Mouse (Mus musculus): ENCODE results near the gene Rcc1.

The Rcc1 gene

DNA sequence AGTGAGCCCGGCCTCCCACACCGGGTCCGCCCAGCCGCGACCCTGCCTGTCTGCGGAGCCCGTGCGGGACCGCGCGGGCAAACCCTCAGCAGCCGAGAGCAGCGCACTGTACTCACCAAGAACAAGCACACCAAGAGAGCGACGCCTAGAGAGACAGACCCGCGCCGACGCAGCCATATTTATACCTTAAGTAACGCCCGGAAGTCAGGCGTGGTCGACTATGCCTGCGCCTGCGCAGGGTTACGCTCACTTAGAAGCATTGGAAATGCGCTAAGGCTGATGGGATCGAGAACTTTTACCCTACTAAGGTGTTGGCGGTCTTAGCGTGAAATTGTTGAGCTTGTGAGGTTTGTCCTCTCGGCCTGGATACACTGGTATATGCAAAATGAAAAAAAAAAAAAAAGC is at the start of gene Rcc1:
TSS of gene Rcc1 (minus strand) at position 125 of the 405 bp plus-strand sequence.
- DNase-seq (ENCODE audit: extremely low read depth, low read depth, low spot score) = peak; percentile 78

DNA sequence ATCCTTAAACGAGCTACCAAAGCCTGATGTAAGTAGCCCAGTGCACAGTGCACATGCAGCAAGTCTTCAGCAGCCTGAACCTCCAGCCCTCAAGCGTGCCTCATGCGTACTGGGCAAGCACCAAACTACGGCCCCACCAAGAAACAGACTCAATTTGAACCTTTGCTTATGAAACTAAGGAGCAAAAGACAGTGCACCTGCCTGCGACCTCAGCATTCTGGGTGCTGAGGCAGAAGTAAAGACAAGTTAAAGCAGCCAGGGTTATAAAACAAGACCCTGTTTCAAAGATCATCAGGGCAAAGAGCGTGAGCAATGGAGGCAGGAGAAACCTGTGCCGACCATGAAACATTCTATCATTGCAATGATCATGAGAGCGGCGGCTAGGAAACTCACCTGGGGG is 47.6 kb upstream of the Rcc1 start:
- DNase-seq (ENCODE audit: extremely low read depth, low read depth, low spot score) = no peak

DNA sequence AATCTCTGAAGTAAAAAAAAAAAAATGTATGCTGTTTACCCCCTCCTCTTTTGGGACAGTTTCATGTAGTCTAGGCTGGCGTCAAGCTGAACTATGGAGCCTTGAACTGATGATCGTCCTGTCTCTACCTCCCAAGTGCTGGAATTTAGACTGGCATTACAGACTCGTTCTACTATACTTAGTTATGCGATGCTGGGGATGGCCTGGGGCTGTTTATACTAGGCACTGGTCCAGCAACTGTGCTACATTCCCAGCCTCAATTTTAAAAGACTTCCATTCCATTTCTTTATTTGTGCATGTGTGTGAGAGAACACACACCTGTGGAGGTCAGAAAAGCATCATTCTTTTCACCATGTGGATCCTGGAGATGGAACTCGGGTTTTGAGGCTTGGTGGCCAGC is 45.5 kb upstream of the Rcc1 start:
- DNase-seq (ENCODE audit: extremely low read depth, low read depth, low spot score) = no peak

DNA sequence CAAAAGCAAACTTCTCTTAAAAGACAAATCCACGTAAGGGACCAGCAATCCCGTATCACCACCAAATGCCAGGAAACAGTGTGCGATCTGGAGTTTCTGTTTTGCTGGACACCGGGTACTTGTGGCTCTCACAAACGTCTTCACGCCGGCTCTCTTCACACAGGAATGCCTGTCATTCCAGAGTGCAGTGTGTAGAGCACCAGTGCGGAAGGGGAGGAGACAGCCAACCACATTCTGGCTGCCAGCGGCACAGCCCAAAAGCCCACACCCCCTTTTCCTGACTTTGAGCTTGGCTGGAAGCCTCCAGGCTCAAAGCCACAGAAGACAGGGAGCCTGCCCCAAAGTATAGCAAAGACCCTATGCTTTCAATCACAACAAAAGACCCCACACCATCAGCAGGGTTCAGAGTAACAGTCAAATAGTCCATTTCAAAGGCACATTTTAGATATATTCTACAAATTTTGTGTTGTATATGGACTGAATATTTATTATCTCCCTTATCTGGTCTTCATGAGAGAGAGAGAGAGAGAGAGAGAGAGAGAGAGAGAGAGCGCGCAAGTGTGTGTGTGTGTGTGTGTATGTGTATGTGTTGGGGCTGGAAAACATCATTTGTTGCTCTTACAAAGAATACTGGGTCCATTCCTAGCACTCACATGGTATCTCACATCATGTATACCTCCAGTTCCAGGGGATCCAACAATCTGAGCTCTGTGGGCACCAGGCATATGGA is 44.8 kb upstream of the Rcc1 start:
- no peak for DNase-seq (ENCODE audit: extremely low read depth, low read depth, low spot score)

- no peak for DNase-seq (ENCODE audit: extremely low read depth, low read depth, low spot score)
These were observed 43.7 kb upstream of the Rcc1 start for GRCm38 (mm10) chr4:132397120-132397519.

DNA sequence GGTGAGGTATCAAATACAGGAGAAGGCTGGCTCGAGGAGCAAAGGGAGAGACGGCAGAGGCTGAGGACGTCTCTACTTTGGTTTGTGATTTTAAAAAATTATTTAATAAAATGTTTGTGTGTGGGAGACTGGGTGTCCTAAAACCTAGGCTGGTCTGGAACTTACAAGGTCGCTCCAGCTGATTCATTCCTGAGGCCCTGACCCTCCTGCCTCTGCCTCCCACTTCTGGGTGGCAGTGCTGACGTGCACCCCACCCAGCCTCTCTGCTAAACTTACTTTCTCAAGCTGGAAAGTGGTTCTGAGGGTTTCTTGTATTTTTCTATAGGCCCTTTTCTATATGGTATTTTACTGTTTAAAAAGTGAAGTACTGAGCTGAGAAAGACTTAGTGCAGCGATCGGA is 42.8 kb upstream of the Rcc1 start:
- DNase-seq (ENCODE audit: extremely low read depth, low read depth, low spot score) = no peak

GRCm38 (mm10) chr4:132391063-132391740 is 37.8 kb upstream of the Rcc1 start:
- no peak for DNase-seq (ENCODE audit: extremely low read depth, low read depth, low spot score)

GRCm38 (mm10) chr4:132389302-132389701 is 35.9 kb upstream of the Rcc1 start:
- no peak for DNase-seq (ENCODE audit: extremely low read depth, low read depth, low spot score)

- DNase-seq (ENCODE audit: extremely low read depth, low read depth, low spot score) = no peak
These were observed 34.2 kb upstream of the Rcc1 start for GRCm38 (mm10) chr4:132387617-132388016.

DNA sequence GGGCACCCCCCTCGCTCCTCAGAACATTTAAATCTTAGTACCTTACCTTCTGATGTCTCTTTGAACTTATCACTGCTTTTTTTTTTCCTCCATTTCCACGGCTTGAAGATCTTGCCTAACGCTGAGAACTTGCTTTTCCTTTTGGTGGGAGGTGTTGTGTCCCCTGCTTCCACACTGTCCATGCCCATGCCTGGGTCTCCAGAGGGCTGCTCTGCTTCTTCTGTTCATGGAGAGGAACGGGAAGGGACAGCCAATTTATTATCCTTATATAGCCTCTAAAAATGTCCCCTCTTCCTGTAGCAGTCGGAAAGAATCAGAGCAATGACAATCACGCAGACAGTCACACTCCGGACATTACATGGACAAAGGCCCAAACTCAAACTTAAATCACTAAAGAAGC is 33.4 kb upstream of the Rcc1 start:
- no peak for DNase-seq (ENCODE audit: extremely low read depth, low read depth, low spot score)

- no peak for DNase-seq (ENCODE audit: extremely low read depth, low read depth, low spot score)
These were observed 32.5 kb upstream of the Rcc1 start for GRCm38 (mm10) chr4:132385771-132386410.

DNA sequence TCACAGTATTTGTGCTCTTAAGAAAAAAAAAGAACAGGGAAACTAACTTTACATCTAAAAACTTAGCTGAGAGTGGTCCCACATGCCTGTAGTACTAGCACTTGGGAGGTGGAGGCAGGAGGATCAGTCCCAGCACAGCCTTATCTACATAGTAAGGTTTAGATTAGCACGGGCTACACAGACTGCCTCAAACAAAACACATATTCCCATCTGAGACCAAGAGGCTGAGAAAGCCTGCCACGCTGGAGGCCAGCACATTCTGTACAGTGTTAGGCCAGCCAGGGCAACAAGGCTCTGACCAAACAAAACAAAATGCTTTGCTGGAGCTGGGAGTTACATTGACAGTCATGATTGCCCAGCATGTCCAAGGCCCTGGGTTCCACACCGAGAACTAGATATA is 30.1 kb upstream of the Rcc1 start:
- DNase-seq (ENCODE audit: extremely low read depth, low read depth, low spot score) = no peak

- DNase-seq (ENCODE audit: extremely low read depth, low read depth, low spot score) = no peak
These were observed 28.9 kb upstream of the Rcc1 start for GRCm38 (mm10) chr4:132382296-132382695.

DNA sequence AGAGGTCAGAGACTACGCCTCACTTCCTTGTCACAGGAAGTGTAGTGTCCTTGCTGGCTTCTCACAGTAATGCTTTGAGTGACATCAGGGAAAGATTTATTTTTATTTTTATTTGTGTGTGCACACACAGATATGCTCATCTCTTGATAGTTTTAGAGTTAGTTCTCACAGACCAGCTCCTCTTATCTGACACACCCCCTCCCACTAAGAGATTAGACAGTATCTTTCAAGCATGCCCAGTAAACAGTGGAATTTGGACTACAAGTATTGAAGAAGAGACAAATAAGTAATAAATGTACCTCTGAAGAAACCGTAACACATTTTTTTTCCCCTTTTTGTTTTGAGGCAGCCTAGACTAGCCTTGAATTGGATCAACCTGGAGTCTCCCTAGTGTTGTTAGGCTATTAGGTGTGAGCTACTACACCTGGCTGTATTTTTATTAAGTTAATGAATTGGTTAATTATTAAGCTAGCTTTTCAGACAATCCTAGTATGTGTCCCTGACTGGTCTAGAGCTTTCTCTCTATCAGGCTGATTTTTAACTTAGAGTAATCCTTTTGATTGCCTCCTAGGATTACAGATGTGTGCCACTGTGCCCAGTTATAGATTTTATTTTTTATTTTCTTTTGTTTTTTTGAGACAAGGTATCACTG is 27.7 kb upstream of the Rcc1 start:
- no peak for DNase-seq (ENCODE audit: extremely low read depth, low read depth, low spot score)

DNA sequence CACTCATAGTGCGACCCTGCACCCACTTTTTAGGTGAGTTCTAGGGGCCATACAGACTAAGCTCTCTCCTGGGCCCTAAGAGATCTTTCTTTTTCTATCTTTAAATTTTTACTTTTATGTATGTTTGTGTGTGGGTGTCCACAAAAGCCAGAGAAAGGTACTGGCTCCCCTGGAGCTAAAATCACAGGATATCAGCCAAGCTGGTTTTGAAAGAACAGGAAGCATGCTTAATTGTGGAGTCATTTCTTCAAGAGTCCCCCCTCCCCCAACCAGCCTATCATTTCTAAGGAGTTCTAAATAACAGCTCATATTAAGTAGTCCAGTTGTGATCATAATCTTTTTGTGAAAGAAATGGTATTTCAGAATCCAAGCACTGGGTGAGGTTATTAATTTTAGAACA is 20.4 kb upstream of the Rcc1 start:
- DNase-seq (ENCODE audit: extremely low read depth, low read depth, low spot score) = no peak

- no peak for DNase-seq (ENCODE audit: extremely low read depth, low read depth, low spot score)
These were observed 16.7 kb upstream of the Rcc1 start for GRCm38 (mm10) chr4:132369953-132370750.

DNA sequence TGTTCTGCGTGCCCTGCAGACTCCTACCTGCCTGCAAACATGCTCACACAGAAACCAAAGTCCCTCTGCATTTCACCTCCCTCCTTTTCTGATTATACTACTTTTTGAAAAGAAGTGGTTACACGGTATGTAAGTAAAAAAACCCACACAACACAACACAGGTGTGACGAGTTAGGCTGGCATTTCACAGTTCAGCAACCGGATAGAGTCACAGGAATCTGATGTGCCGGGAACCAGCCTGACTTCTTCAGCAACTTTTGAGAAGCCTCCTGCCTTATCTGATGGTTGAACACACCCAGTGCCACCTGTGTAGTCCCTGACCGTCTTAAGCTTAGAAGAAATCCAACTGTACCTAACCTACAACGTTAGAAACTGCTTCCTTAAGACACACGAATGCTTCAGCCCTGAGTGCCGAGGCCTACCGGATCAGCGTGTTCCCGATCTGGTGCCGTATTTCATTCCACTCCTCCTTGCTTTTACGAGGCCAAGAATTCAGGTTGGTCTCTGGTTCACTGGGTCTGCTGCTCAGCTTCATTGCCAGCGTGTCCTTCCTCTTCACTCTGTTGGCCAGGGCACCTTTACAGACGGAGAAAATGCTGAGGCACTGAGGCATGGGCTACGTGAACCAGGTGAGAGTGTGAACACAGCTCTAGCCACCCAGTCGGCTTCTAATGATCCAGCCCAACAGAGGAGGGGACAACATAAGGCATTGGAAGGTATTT is 14.2 kb upstream of the Rcc1 start:
- DNase-seq (ENCODE audit: extremely low read depth, low read depth, low spot score) = no peak

- no peak for DNase-seq (ENCODE audit: extremely low read depth, low read depth, low spot score)
These were observed 12.2 kb upstream of the Rcc1 start for GRCm38 (mm10) chr4:132365450-132366060.

GRCm38 (mm10) chr4:132363487-132363886 is 10.1 kb upstream of the Rcc1 start:
- no peak for DNase-seq (ENCODE audit: extremely low read depth, low read depth, low spot score)

DNA sequence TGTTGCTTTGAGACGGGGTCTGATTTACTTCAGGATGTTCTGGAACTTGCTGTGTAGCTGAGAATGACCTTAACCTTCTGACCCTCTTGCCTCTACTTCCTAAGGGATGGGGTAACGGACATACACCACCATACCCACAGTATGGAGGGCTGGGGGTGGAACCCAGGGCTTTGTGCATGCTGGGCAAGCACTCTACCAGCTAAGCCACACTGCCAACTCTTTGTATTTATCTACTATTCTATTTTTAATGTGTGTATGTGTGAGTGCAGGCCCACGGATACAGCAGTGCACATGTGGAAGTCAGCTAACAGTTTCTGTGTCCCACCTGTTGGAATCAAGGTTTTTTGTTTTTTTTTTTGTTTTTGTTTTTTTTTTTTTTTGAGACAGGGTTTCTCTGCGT is 6.1 kb upstream of the Rcc1 start:
- no peak for DNase-seq (ENCODE audit: extremely low read depth, low read depth, low spot score)

All from fat pad, adult 2 months (tissue).